Mouse (Mus musculus) midbrain, embryonic 11.5 days (tissue): ENCODE measurements around the gene Lin37. TPM values are rescaled to one million over a fixed set of nuclear protein-coding genes. Genes with fewer than 3 reads are reported as not detected.

Experiments used
- microRNA-seq: library from miRNA; unstranded; fragments of <30 nt; microRNA quantifications from one replicate; pipeline ENCODE4, GENCODE M21; 2017
- polyA plus RNA-seq: library from polyadenylated mRNA; unstranded; fragments of >200 nt; fragmentation: Nextera tagmentation; extraction: Ambion mirVana; gene quantifications from 2 replicates; pipeline ENCODE4 v1.2.1, GENCODE M21; 2014

Gene Lin37
- polyA plus RNA-seq, 1 experiment from 2014 or later, result 48.7 TPM

Small RNAs within 50 kb of the gene (microRNA-seq; reads per million reads assigned to microRNA genes)
- gene Gm38670 (1.9 reads per million, percentile 3 among the genes with 10 or more reads in this experiment), gene Mir3569 (0.76 reads per million)

Other genes with a start within 250 kb of the Lin37 start
- 8.2 and 8.4 TPM in 2 replicates for gene Syne4, start 245.0 kb downstream of the Lin37 start, polyA plus RNA-seq
- 0.52 TPM in 1 of 2 replicates, not detected in the other for gene E130208F15Rik, start 238.1 kb downstream of the Lin37 start, polyA plus RNA-seq
- 23.1 and 24.5 TPM in 2 replicates for gene Sdhaf1, start 235.9 kb downstream of the Lin37 start, polyA plus RNA-seq
- gene Lrfn3, start 197.1 kb downstream of the Lin37 start, polyA plus RNA-seq, result 5.3 and 5.9 TPM in 2 replicates
- 16.6 and 19.7 TPM in 2 replicates for gene Tyrobp, start 146.1 kb downstream of the Lin37 start, polyA plus RNA-seq
- gene Hcst, start 140.0 kb downstream of the Lin37 start, polyA plus RNA-seq, result 0.43 and 0.45 TPM in 2 replicates
- 0.63 and 1.2 TPM in 2 replicates for gene Nfkbid, start 138.1 kb downstream of the Lin37 start, polyA plus RNA-seq
- 128 and 134 TPM in 2 replicates for gene Aplp1, start 114.3 kb downstream of the Lin37 start, polyA plus RNA-seq
- 0.58 and 0.61 TPM in 2 replicates for gene Kirrel2, start 102.1 kb downstream of the Lin37 start, polyA plus RNA-seq
- gene Nphs1, start 101.5 kb downstream of the Lin37 start, polyA plus RNA-seq, result not detected in 2 replicates
- gene Prodh2, start 66.2 kb downstream of the Lin37 start, polyA plus RNA-seq, result not detected in 2 replicates
- gene Arhgap33, start 24.8 kb downstream of the Lin37 start, polyA plus RNA-seq, result 32.0 and 41.1 TPM in 2 replicates
- gene Hspb6, start 7.7 kb downstream of the Lin37 start, polyA plus RNA-seq, result 4.2 and 4.6 TPM in 2 replicates
- 11.3 and 11.5 TPM in 2 replicates for gene Proser3, start 7.5 kb downstream of the Lin37 start, polyA plus RNA-seq
- gene U2af1l4, start 3.5 kb upstream of the Lin37 start, polyA plus RNA-seq, result 90.7 and 94.8 TPM in 2 replicates
- gene Gm49396, start 3.5 kb upstream of the Lin37 start, polyA plus RNA-seq, result 6.9 and 7.5 TPM in 2 replicates
- 98.0 and 110 TPM in 2 replicates for gene Psenen, start 3.8 kb upstream of the Lin37 start, polyA plus RNA-seq
- 4.0 and 4.1 TPM in 2 replicates for gene Igflr1, start 5.6 kb upstream of the Lin37 start, polyA plus RNA-seq
- gene Kmt2b, start 28.9 kb upstream of the Lin37 start, polyA plus RNA-seq, result 10.3 and 10.7 TPM in 2 replicates
- 0.21 and 0.25 TPM in 2 replicates for gene Zbtb32, start 39.1 kb upstream of the Lin37 start, polyA plus RNA-seq
- gene Upk1a, start 53.0 kb upstream of the Lin37 start, polyA plus RNA-seq, result 0.67 and 1.0 TPM in 2 replicates
- 791 and 797 TPM in 2 replicates for gene Cox6b1, start 66.3 kb upstream of the Lin37 start, polyA plus RNA-seq
- gene Etv2, start 76.0 kb upstream of the Lin37 start, polyA plus RNA-seq, result not detected in 2 replicates
- gene Rbm42, start 90.5 kb upstream of the Lin37 start, polyA plus RNA-seq, result 112 and 138 TPM in 2 replicates
- gene Haus5, start 105.2 kb upstream of the Lin37 start, polyA plus RNA-seq, result 51.0 and 52.4 TPM in 2 replicates
- not detected in 2 replicates for gene Pmis2, start 111.8 kb upstream of the Lin37 start, polyA plus RNA-seq
- not detected in 2 replicates for gene 2200002J24Rik, start 139.1 kb upstream of the Lin37 start, polyA plus RNA-seq
- gene Atp4a, start 152.4 kb upstream of the Lin37 start, polyA plus RNA-seq, result 0.70 and 1.1 TPM in 2 replicates
- gene Tmem147, start 169.7 kb upstream of the Lin37 start, polyA plus RNA-seq, result 140 and 153 TPM in 2 replicates
- 0.19 and 0.48 TPM in 2 replicates for gene Gapdhs, start 183.8 kb upstream of the Lin37 start, polyA plus RNA-seq
- 0.54 and 1.1 TPM in 2 replicates for gene Sbsn, start 191.6 kb upstream of the Lin37 start, polyA plus RNA-seq
- not detected in 2 replicates for gene Dmkn, start 203.9 kb upstream of the Lin37 start, polyA plus RNA-seq
- not detected in 2 replicates for gene Krtdap, start 228.1 kb upstream of the Lin37 start, polyA plus RNA-seq